Mouse (Mus musculus): ENCODE results near the gene Lztr1. TPM values are rescaled to one million over a fixed set of nuclear protein-coding genes. Genes with fewer than 3 reads are reported as not detected.
"Not testable (repeated sequence)": the region's sequence is repeated elsewhere in the genome, so short reads cannot be mapped to it uniquely, and the experiment has no call there.

The Lztr1 gene
- polyA plus RNA-seq, 1 experiment from 2014 or later = 96.8 TPM

GRCm38 (mm10) chr16:17499249-17499883 is 9.1 kb upstream of the Lztr1 start:
- H3K4me3 ChIP-seq (ENCODE audit: low read length) = no peak overlapping the region
- H3K4me1 ChIP-seq (ENCODE audit: control insufficient read depth, insufficient read depth, low read length) = 0 out of 2 replicates have a peak, but pooled peaks cover 5% of the 10 kb centered on the region
- no peak overlapping the region for H3K27ac ChIP-seq (ENCODE audit: low read length)
- 42% methylated on average over 10 of the region's 10 CpGs for whole genome bisulfite sequencing
- H3K9ac ChIP-seq (ENCODE audit: low read depth, low read length) = no peak overlapping the region
- no peaks in the 10 kb centered on the region for H3K36me3 ChIP-seq (ENCODE audit: control insufficient read depth, insufficient read depth, low read length)
- no peak overlapping the region for H3K4me2 ChIP-seq (ENCODE audit: low read depth, low read length)
- no peak for ATAC-seq
- H3K9me3 ChIP-seq (ENCODE audit: control insufficient read depth, low read length) = no peaks in the 10 kb centered on the region
- no peaks in the 10 kb centered on the region for H3K27me3 ChIP-seq (replicated peaks; ENCODE audit: control insufficient read depth, insufficient read depth, low read length)

- no peaks in the 10 kb centered on the region for H3K27me3 ChIP-seq (replicated peaks; ENCODE audit: control insufficient read depth, insufficient read depth, low read length)
- no peak overlapping the region for H3K9ac ChIP-seq (ENCODE audit: low read depth, low read length)
- 77% methylated on average over 4 of the region's 4 CpGs for WGBS
- H3K36me3 ChIP-seq (ENCODE audit: control insufficient read depth, insufficient read depth, low read length) = no peaks in the 10 kb centered on the region
- no peak overlapping the region for H3K27ac ChIP-seq (ENCODE audit: low read length)
- H3K9me3 ChIP-seq (ENCODE audit: control insufficient read depth, low read length) = no peaks in the 10 kb centered on the region
- no peak overlapping the region for H3K4me2 ChIP-seq (ENCODE audit: low read depth, low read length)
- no peak overlapping the region for H3K4me3 ChIP-seq (ENCODE audit: low read length)
- H3K4me1 ChIP-seq (ENCODE audit: control insufficient read depth, insufficient read depth, low read length) = no peaks in the 10 kb centered on the region
- no peak for ATAC-seq
These were observed 5.8 kb upstream of the Lztr1 start for GRCm38 (mm10) chr16:17502681-17503080.

GRCm38 (mm10) chr16:17507018-17507552 is 1.4 kb upstream of the Lztr1 start:
- no peaks in the 10 kb centered on the region for H3K27me3 ChIP-seq (replicated peaks; ENCODE audit: control insufficient read depth, insufficient read depth, low read length)
- 83% methylated on average over 5 of the region's 5 CpGs for WGBS
- H3K4me3 ChIP-seq (ENCODE audit: low read length) = no peak overlapping the region
- no peak overlapping the region for H3K4me2 ChIP-seq (ENCODE audit: low read depth, low read length)
- H3K9me3 ChIP-seq (ENCODE audit: control insufficient read depth, low read length) = no peaks in the 10 kb centered on the region
- H3K9ac ChIP-seq (ENCODE audit: low read depth, low read length) = no peak overlapping the region
- no peaks in the 10 kb centered on the region; the same call in 1 of the 2 replicates for H3K36me3 ChIP-seq (ENCODE audit: control insufficient read depth, insufficient read depth, low read length)
- peaks cover 13% of the 10 kb centered on the region for H3K4me1 ChIP-seq (ENCODE audit: control insufficient read depth, insufficient read depth, low read length)
- H3K27ac ChIP-seq (ENCODE audit: low read length) = no peak overlapping the region
- ATAC-seq = no peak

GRCm38 (mm10) chr16:17508031-17508430 is 457 bp upstream of the Lztr1 start:
- not testable (repeated sequence) for ATAC-seq; H3K36me3 ChIP-seq (ENCODE audit: control insufficient read depth, insufficient read depth, low read length); H3K27me3 ChIP-seq (replicated peaks; ENCODE audit: control insufficient read depth, insufficient read depth, low read length); H3K9me3 ChIP-seq (ENCODE audit: control insufficient read depth, low read length)
- WGBS = 28% methylated on average over 3 of the region's 3 CpGs
- H3K4me2 ChIP-seq (ENCODE audit: low read depth, low read length) = peak overlapping the region; percentile 64
- peak overlapping the region; percentile 80 for H3K9ac ChIP-seq (ENCODE audit: low read depth, low read length)
- H3K27ac ChIP-seq (ENCODE audit: low read length) = peak overlapping the region; percentile 90
- peak overlapping the region; percentile 74 for H3K4me3 ChIP-seq (ENCODE audit: low read length)
- H3K4me1 ChIP-seq (ENCODE audit: control insufficient read depth, insufficient read depth, low read length) = peaks cover 13% of the 10 kb centered on the region

GRCm38 (mm10) chr16:17509240-17509597 is 731 bp downstream of the Lztr1 start:
- peaks cover 11% of the 10 kb centered on the region for H3K36me3 ChIP-seq (ENCODE audit: control insufficient read depth, insufficient read depth, low read length)
- ATAC-seq = no peak
- 9% methylated on average over 9 of the region's 9 CpGs for WGBS

GRCm38 (mm10) chr16:17510143-17510542 is 1.7 kb downstream of the Lztr1 start:
- H3K4me1 ChIP-seq (ENCODE audit: control insufficient read depth, insufficient read depth, low read length) = peaks cover 13% of the 10 kb centered on the region
- H3K4me2 ChIP-seq (ENCODE audit: low read depth, low read length) = peak overlapping the region; percentile 64
- no peaks in the 10 kb centered on the region for H3K27me3 ChIP-seq (replicated peaks; ENCODE audit: control insufficient read depth, insufficient read depth, low read length)
- 100% methylated on average over 2 of the region's 2 CpGs for WGBS
- no peak for ATAC-seq
- H3K27ac ChIP-seq (ENCODE audit: low read length) = peak overlapping the region; percentile 25
- H3K4me3 ChIP-seq (ENCODE audit: low read length) = 0 out of 2 replicates have a peak overlapping the region, but pooled peaks have one; percentile 1
- H3K9me3 ChIP-seq (ENCODE audit: control insufficient read depth, low read length) = no peaks in the 10 kb centered on the region
- H3K9ac ChIP-seq (ENCODE audit: low read depth, low read length) = no peak overlapping the region
- peaks cover 11% of the 10 kb centered on the region for H3K36me3 ChIP-seq (ENCODE audit: control insufficient read depth, insufficient read depth, low read length)

More at GRCm38 (mm10) chr16:17509240-17509597, 731 bp downstream of the Lztr1 start:
- peak overlapping the region; percentile 90 for H3K27ac ChIP-seq (ENCODE audit: low read length)
- H3K4me2 ChIP-seq (ENCODE audit: low read depth, low read length) = peak overlapping the region; percentile 64
- no peaks in the 10 kb centered on the region for H3K27me3 ChIP-seq (replicated peaks; ENCODE audit: control insufficient read depth, insufficient read depth, low read length)
- H3K4me1 ChIP-seq (ENCODE audit: control insufficient read depth, insufficient read depth, low read length) = peaks cover 13% of the 10 kb centered on the region
- no peaks in the 10 kb centered on the region for H3K9me3 ChIP-seq (ENCODE audit: control insufficient read depth, low read length)
- H3K4me3 ChIP-seq (ENCODE audit: low read length) = peak overlapping the region; percentile 74
- H3K9ac ChIP-seq (ENCODE audit: low read depth, low read length) = peak overlapping the region; percentile 80

- H3K36me3 ChIP-seq (ENCODE audit: control insufficient read depth, insufficient read depth, low read length) = peaks cover 11% of the 10 kb centered on the region
- H3K4me2 ChIP-seq (ENCODE audit: low read depth, low read length) = peak overlapping the region; percentile 64; the same call in 1 of the 2 replicates
These were observed 2.2 kb downstream of the Lztr1 start for GRCm38 (mm10) chr16:17510686-17511085.

GRCm38 (mm10) chr16:17511431-17511830 is 2.9 kb downstream of the Lztr1 start:
- no peak overlapping the region for H3K9ac ChIP-seq (ENCODE audit: low read depth, low read length)
- no peak for ATAC-seq
- no peak overlapping the region for H3K4me2 ChIP-seq (ENCODE audit: low read depth, low read length)
- H3K9me3 ChIP-seq (ENCODE audit: control insufficient read depth, low read length) = no peaks in the 10 kb centered on the region
- H3K4me1 ChIP-seq (ENCODE audit: control insufficient read depth, insufficient read depth, low read length) = peaks cover 13% of the 10 kb centered on the region
- peaks cover 11% of the 10 kb centered on the region for H3K36me3 ChIP-seq (ENCODE audit: control insufficient read depth, insufficient read depth, low read length)
- H3K27me3 ChIP-seq (replicated peaks; ENCODE audit: control insufficient read depth, insufficient read depth, low read length) = no peaks in the 10 kb centered on the region
- H3K27ac ChIP-seq (ENCODE audit: low read length) = no peak overlapping the region
- 90% methylated on average over 4 of the region's 4 CpGs for WGBS
- H3K4me3 ChIP-seq (ENCODE audit: low read length) = no peak overlapping the region

More at GRCm38 (mm10) chr16:17510686-17511085, 2.2 kb downstream of the Lztr1 start:
- Histone ChIP-seq H3K9me3 (ENCODE audit: control insufficient read depth, low read length) (no peaks in the 10 kb centered on the region), H3K4me1 (ENCODE audit: control insufficient read depth, insufficient read depth, low read length) (peaks cover 13% of the 10 kb centered on the region), H3K4me3 (ENCODE audit: low read length) (0 out of 2 replicates have a peak overlapping the region, but pooled peaks have one; percentile 13), H3K9ac (ENCODE audit: low read depth, low read length) (0 out of 2 replicates have a peak overlapping the region, but pooled peaks have one; percentile 5), H3K27ac (ENCODE audit: low read length) (peak overlapping the region; percentile 25), H3K27me3 (replicated peaks; ENCODE audit: control insufficient read depth, insufficient read depth, low read length) (no peaks in the 10 kb centered on the region)
- ATAC-seq = 0 out of 2 replicates have a peak, but pooled peaks have one; percentile 3
- 65% methylated on average over 2 of the region's 2 CpGs for WGBS

GRCm38 (mm10) chr16:17518910-17519309 is 10.4 kb downstream of the Lztr1 start:
- Histone ChIP-seq H3K4me3 (ENCODE audit: low read length) (no peak overlapping the region), H3K9ac (ENCODE audit: low read depth, low read length) (no peak overlapping the region), H3K27ac (ENCODE audit: low read length) (no peak overlapping the region), H3K9me3 (ENCODE audit: control insufficient read depth, low read length) (no peaks in the 10 kb centered on the region), H3K4me1 (ENCODE audit: control insufficient read depth, insufficient read depth, low read length) (no peaks in the 10 kb centered on the region), H3K4me2 (ENCODE audit: low read depth, low read length) (no peak overlapping the region), H3K36me3 (ENCODE audit: control insufficient read depth, insufficient read depth, low read length) (peaks cover 35% of the 10 kb centered on the region), H3K27me3 (replicated peaks; ENCODE audit: control insufficient read depth, insufficient read depth, low read length) (no peaks in the 10 kb centered on the region)
- WGBS = 87% methylated on average over 2 of the region's 2 CpGs
- no peak for ATAC-seq

Data from intestine, embryonic 16.5 days (tissue).